Mouse (Mus musculus) brain, embryonic 14.5 days (tissue): Measurements from ENCODE around the gene Ctsl. TPM values are rescaled to one million over a fixed set of nuclear protein-coding genes. Genes with fewer than 3 reads are reported as not detected.

Experiments
- DNase-seq: peaks from one replicate; pipeline ENCODE4 v3.0.0-alpha.2; 2011; ENCODE audit warnings: low read depth
- CTCF ChIP-seq: fragments of 200-500 bp; IDR thresholded peaks from 2 replicates; pipeline ENCODE4 v1.5.1; 2012; ENCODE audit warnings: inconsistent platforms, mild to moderate bottlenecking, moderate library complexity, borderline replicate concordance; ENCODE audit not compliant: insufficient read depth, insufficient read length; ENCODE audit errors: extremely low read depth
- POLR2A ChIP-seq: fragments of 200-500 bp; IDR thresholded peaks from 2 replicates; pipeline ENCODE4 v1.6.1; 2012; ENCODE audit warnings: mild to moderate bottlenecking, inconsistent platforms, borderline replicate concordance; ENCODE audit not compliant: poor library complexity, insufficient read depth, insufficient read length, severe bottlenecking; ENCODE audit errors: extremely low read depth
- polyA plus RNA-seq: library from polyadenylated mRNA; depleted of rRNA; stranded (reverse); fragments of >200 nt; gene quantifications from 2 replicates; pipeline ENCODE4 v1.2.3, GENCODE M21; 2012; rRNA removed

Gene Ctsl
- polyA plus RNA-seq, 1 experiment, result 83.3 TPM

DNA sequence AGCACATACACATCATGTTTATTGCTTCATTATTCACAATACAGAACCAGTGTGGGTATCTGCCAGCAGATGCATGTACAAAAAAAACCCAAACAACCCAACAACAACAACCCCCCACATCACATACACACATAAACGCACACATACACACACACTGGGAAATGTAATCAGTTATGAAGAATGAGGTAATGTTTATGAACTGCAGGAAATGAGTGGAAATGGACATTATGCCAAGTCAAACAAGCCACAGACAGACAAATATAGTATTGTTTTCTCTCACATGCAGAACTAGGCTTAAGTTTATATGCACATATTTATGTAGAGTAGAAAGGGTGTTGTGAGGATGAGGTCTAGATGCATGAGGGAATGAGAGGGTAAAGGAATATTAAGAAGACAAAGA lies 59.4 kb downstream of the Ctsl start:
- TF ChIP-seq CTCF, result no peak
- no peak for TF ChIP-seq POLR2A
- DNase-seq, result no peak

DNA sequence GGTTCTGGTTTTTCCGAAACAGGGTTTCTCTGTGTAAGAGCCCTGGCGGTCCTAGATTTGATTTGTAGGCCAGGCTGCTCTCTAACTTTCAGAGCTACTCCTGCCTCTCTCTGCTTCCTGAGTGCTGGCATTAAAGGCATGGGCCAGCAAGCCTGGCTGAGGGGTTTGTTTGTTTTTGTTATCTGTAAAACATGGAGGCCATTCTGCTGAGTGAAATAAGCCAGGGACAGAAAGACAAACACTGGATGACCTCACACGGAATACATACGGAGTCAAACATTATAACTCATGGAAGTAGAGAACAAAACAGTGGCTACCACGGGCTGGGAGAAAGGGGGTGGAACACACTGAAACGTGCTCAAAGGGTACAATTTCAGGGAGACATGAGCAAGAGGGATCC lies 60.1 kb downstream of the Ctsl start:
- DNase-seq, result no peak
- TF ChIP-seq CTCF (no peak), POLR2A (no peak)

DNA sequence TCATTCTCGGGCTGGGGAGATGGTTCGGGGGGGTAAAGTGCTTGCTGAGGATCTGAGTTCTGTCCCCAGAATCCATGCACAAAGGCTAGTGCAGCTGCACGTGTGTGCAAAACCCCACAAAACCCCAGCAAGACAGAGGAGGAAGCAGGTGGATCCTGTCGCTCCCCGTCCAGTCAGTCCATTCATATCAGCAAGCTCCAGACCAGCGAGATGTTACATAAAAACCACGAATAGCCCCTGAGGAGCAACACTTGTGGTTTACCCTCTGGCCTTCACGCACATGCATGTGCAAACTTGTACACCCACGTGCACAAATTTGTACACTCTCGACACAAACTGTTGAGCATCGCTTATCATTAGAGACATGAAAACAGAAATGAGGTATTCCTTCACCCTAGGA lies 60.8 kb downstream of the Ctsl start:
- no peak for TF ChIP-seq CTCF
- no peak for TF ChIP-seq POLR2A
- DNase-seq, result no peak

Other genes starting within 250 kb of the Ctsl start
- gene Slc35d2, start 241.5 kb downstream of the Ctsl start, polyA plus RNA-seq, result 0.95 and 1.2 TPM in 2 replicates
- 8.5 and 9.3 TPM in 2 replicates for gene Zfp367, start 217.7 kb downstream of the Ctsl start, polyA plus RNA-seq
- 26.5 and 36.3 TPM in 2 replicates for gene Habp4, start 209.1 kb downstream of the Ctsl start, polyA plus RNA-seq
- gene Cdc14b, start 95.6 kb downstream of the Ctsl start, polyA plus RNA-seq, result 6.1 and 6.7 TPM in 2 replicates
- gene Aaed1, start 58.2 kb downstream of the Ctsl start, polyA plus RNA-seq, result 4.7 and 5.8 TPM in 2 replicates
- gene Cdk20, start 61.4 kb upstream of the Ctsl start, polyA plus RNA-seq, result 23.7 and 26.9 TPM in 2 replicates
- not detected in 2 replicates for gene Fam240b, start 126.9 kb upstream of the Ctsl start, polyA plus RNA-seq